Mouse (Mus musculus): ENCODE measurements around the gene Syk. TPM values are rescaled to one million over a fixed set of nuclear protein-coding genes. Genes with fewer than 3 reads are reported as not detected.

Gene Syk
- total RNA-seq, 4 experiments from 2014 or later = 16.1 to 18.7 (median 17.6) TPM

- no peak for DNase-seq (ENCODE audit: low spot score)
Observed at GRCm38 (mm10) chr13:52649791-52650418, 66.9 kb downstream of the Syk start.

GRCm38 (mm10) chr13:52651383-52652252 lies 68.6 kb downstream of the Syk start:
- DNase-seq (ENCODE audit: low spot score) = peak; percentile 71

GRCm38 (mm10) chr13:52652253-52652628 lies 69.3 kb downstream of the Syk start:
- DNase-seq (ENCODE audit: low spot score) = no peak

GRCm38 (mm10) chr13:52654081-52654829 lies 71.3 kb downstream of the Syk start:
- peak; percentile 21 for DNase-seq (ENCODE audit: low spot score)

DNA sequence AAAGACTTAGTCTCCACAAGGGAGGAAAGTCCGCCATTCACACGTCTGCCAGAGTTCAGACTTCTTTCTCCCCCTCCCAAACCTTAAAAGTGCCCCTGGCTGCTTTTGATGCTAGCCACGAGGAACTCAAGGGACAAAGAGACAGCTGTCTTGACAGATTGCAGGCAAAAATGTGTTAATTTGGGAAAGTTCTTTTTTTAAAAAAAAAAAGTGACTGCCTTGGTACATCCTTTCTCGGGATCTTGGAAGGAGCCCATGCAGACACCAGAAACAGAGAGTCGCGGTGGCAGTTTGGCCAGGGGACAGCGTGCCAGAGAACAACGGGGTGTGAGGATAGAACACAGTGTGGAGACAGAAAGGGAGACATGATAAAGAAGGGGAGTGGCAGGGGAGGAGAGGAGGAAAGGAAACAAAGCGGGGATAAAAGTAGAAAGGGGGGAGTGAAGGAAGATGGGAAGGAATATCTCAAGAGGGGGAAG lies 71.9 kb downstream of the Syk start:
- DNase-seq (ENCODE audit: low spot score) = no peak

DNA sequence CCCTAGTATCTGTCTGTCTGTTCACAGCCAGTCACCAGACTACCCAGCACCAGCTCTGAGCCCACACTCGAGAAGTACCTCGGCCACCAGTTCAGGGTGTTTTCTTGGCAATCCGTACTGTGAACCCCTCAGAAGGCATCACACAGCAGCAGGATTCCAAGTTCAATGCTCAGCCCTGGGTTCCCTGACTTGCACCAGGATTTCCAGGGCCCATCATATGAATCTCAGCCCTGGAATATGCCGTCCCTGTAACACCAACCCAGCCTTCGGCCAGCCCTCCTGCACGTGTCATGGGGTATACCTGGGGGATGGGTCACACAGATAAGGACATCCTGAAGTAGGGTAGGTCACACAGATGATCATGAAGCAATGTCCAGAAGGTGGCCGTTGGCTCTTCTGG lies 75.0 kb downstream of the Syk start:
- DNase-seq (ENCODE audit: low spot score) = no peak

DNA sequence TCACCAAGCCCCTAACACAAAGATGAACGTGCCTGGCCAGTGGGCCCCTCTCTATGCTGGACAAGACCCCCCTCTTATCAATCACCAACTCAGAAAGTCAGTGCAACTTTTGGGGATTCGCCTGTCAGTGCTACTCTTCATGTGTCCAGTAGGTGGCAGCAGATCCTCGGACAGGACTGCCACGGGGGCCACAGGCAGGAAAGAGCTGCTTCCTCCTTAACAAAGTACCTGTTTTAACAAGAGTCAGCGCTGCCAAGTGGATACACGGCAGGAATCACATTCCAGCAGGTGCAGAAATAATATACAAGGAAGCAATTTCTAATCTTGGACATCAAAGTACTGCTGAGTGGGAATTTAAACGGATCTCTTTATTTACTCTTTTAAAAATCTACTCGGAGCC lies 75.5 kb downstream of the Syk start:
- DNase-seq (ENCODE audit: low spot score) = peak; percentile 36

GRCm38 (mm10) chr13:52659171-52659665 lies 76.2 kb downstream of the Syk start:
- DNase-seq (ENCODE audit: low spot score) = no peak

- no peak for DNase-seq (ENCODE audit: low spot score)
Observed at GRCm38 (mm10) chr13:52669889-52670288, 86.9 kb downstream of the Syk start.

- DNase-seq (ENCODE audit: low spot score) = no peak
Observed at GRCm38 (mm10) chr13:52673272-52673671, 90.3 kb downstream of the Syk start.

GRCm38 (mm10) chr13:52673856-52674255 lies 90.9 kb downstream of the Syk start:
- no peak for DNase-seq (ENCODE audit: low spot score)

DNA sequence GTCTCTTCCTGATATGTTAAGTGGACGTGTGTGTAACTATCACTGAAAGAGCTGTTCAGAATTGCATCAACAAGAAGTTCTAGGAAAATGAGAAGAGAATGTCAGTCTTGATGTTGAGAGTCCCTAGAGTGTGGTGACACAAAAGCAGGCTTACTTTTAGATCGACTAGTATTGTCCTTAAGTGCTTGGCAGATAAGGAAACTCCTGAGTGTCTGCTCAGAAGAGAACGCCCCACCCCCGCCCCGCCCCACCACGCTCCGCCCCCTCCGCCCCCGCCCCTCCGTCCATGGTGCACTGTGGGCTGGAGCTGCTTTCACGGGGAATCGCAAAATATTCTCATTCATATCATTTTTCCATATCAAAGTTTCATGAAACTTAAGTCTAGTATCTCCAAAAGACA lies 91.9 kb downstream of the Syk start:
- DNase-seq (ENCODE audit: low spot score) = no peak

DNA sequence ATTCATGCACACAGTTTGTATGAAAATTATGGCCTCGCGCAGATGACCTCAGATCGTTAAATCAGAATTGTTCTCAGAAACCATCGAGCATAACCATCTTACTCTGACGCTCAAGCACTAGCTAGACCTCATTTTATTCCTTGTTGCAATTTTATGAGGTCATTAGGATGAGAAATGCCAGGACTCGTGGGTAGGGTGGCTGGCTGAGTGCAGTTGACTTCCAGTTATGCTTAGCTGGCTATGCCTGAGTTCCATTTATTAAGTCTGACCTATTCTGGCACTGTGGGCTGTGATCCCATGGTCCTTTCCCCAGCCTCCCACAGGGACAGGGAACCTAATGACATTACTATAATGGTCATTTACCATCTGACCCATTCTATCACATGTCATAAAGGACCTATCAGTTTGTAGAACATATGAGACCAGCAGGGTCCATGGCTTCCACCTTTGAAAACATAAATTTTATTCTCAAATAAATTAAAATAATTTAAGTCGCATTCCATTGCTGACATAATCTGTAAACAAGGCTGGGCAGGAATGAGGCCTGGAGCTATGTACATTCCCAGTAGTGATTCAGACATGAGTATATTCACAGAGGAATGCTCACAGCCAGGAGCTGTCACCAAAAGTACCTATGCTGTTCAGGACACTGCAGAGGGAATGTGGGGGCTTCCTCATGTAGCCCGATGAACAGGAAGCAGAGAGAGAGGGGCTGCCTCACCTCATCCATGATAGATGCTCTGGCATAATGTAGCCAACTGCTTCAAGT lies 92.7 kb downstream of the Syk start:
- DNase-seq (ENCODE audit: low spot score) = no peak

- no peak for DNase-seq (ENCODE audit: low spot score)
Observed at GRCm38 (mm10) chr13:52676671-52677445, 93.9 kb downstream of the Syk start.

GRCm38 (mm10) chr13:52679906-52680305 lies 96.9 kb downstream of the Syk start:
- DNase-seq (ENCODE audit: low spot score) = no peak

- no peak for DNase-seq (ENCODE audit: low spot score)
Observed at GRCm38 (mm10) chr13:52682107-52682506, 99.1 kb downstream of the Syk start.

- DNase-seq (ENCODE audit: low spot score) = no peak
Observed at GRCm38 (mm10) chr13:52690425-52690824, 107.5 kb downstream of the Syk start.

DNA sequence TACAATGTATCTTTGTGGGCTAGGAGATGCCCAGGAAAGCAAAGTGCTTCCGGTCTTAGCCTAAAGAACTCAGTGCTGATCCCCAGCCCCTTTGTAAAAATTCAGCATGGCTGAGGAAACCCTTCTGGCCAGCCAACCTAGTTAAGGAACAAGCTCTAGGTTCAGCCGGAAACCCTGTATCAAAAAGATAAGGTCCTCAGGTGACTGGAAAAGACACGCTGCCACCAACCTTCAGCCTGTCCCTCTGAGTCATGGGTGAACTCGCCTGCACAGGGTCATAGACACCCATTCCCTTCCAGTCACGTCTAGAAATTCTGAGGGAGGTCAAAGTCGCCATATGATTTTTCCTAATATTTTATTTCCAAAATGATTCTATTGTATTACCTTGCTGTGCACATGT lies 109.3 kb downstream of the Syk start:
- DNase-seq (ENCODE audit: low spot score) = no peak

- DNase-seq (ENCODE audit: low spot score) = no peak
Observed at GRCm38 (mm10) chr13:52694857-52695256, 111.9 kb downstream of the Syk start.
